Mouse (Mus musculus) forebrain, postnatal 0 days (tissue): Measurements from ENCODE around the gene Grsf1. TPM values are rescaled to one million over a fixed set of nuclear protein-coding genes. Genes with fewer than 3 reads are reported as not detected.

ENCODE experiments used
- ATAC-seq: fragments of 200-750 bp; cut with Nextera tagmentation; 2 replicates; pipeline ENCODE4 v1.8.0; 2017; ENCODE audit warnings: mild to moderate bottlenecking, moderate library complexity
- DNase-seq: peaks from one replicate; pipeline ENCODE4 v3.0.0-alpha.2; 2015
- H3K27ac ChIP-seq: fragments of 300-500 bp; sonication (generic); 2 replicates; pipeline ENCODE4 v1.5.1; 2014; ENCODE audit warnings: low read depth, mild to moderate bottlenecking, antibody characterized with exemption, low read length, moderate library complexity, mixed read lengths
- H3K27me3 ChIP-seq: fragments of 300-500 bp; sonication (generic); 2 replicates; pipeline ENCODE4 v1.6.1; 2014; ENCODE audit warnings: mild to moderate bottlenecking, low read length, mixed read lengths; ENCODE audit not compliant: insufficient read depth
- H3K36me3 ChIP-seq: fragments of 300-500 bp; sonication (generic); 2 replicates; pipeline ENCODE4 v1.6.1; 2014; ENCODE audit warnings: mild to moderate bottlenecking, moderate library complexity; ENCODE audit not compliant: insufficient read depth
- H3K4me1 ChIP-seq: fragments of 300-500 bp; sonication (generic); 2 replicates; pipeline ENCODE4 v1.6.1; 2014; ENCODE audit warnings: antibody characterized with exemption; ENCODE audit not compliant: insufficient read depth
- H3K4me2 ChIP-seq: fragments of 300-500 bp; sonication (generic); 2 replicates; pipeline ENCODE4 v1.6.1; 2014; ENCODE audit warnings: low read depth, mild to moderate bottlenecking, moderate library complexity
- H3K4me3 ChIP-seq: fragments of 300-500 bp; sonication (generic); 2 replicates; pipeline ENCODE4 v1.5.1; 2014; ENCODE audit warnings: low read depth, low read length, mixed read lengths
- H3K9ac ChIP-seq: fragments of 300-500 bp; sonication (generic); 2 replicates; pipeline ENCODE4 v1.6.1; 2014; ENCODE audit warnings: mild to moderate bottlenecking
- H3K9me3 ChIP-seq: fragments of 300-500 bp; sonication (generic); 2 replicates; pipeline ENCODE4 v1.6.1; 2016; ENCODE audit warnings: low read length
- CTCF ChIP-seq: sonication (generic); IDR thresholded peaks from 2 replicates; pipeline ENCODE4 v1.5.1; 2016; ENCODE audit warnings: antibody characterized with exemption, control low read depth, low read depth
- WGBS: fragments of 180-500 bp; shearing (Covaris S2); extraction: QIAGEN DNeasy Blood & Tissue Kit; methylation state at CpG from one replicate; pipeline ENCODE4 v1.1.7; 2014; 5-methylcytosine and 5-hydroxymethylcytosine counted together
- polyA plus RNA-seq: library from polyadenylated mRNA; unstranded; fragments of >200 nt; fragmentation: Nextera tagmentation; extraction: Ambion mirVana; gene quantifications from 2 replicates; pipeline ENCODE4 v1.2.1, GENCODE M21; 2015
- total RNA-seq: library from RNA; depleted of rRNA; stranded (reverse); fragments of >200 nt; gene quantifications from 2 replicates; pipeline ENCODE4 v1.2.3, GENCODE M21; 2014; rRNA removed

Gene Grsf1
- total and polyA plus RNA-seq, 2 experiments from 2014 or later: 58.1 to 68.0 TPM

DNA sequence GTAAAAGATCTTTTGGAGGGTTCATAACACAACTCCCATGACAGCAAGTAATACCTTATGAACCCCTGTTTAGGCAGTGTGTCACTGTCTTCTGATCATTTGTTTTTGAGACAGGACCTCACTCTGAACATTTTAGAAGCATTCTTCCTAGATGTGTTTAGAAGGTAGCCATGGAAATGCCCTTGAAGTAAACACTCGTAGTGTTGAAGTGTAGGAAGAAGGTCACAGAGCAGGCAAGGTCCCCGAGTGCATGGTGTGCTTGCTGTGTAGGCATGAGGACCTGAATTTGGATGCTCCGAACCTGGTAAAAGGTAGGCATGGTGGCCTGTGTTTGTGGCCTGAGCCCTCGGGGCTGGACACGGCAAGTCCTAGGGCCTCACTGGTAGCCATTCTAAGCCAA lies 44.4 kb downstream of the Grsf1 start:
- Histone ChIP-seq H3K27ac (no peak overlapping the region), H3K9me3 (no peaks in the 10 kb centered on the region), H3K36me3 (peaks cover 79% of the 10 kb centered on the region), H3K4me1 (no peaks in the 10 kb centered on the region), H3K27me3 (no peaks in the 10 kb centered on the region), H3K4me2 (no peak overlapping the region), H3K9ac (no peak overlapping the region), H3K4me3 (no peak overlapping the region)
- 95% methylated on average over 5 of the region's 5 CpGs for WGBS
- no peak for DNase-seq
- no peak for ATAC-seq
- TF ChIP-seq CTCF: no peak

DNA sequence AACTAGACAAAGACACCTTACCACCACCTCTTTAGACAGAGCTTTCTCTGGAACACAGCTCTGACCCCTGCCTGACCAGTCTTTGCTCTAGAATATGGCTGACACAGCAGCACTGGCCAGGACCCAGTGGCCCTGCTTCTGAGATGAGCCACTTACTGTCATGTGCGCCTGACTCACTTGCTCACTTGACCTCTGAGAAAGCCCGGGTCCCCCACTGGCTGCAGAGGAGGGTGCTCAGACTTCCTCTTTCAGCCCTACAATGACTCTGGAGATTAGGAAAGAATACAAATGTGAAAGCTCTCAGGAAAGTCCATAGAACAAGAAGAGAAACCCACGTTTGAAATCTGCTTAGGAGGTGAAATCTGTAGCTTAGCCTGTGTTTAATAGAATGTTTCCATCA lies 45.1 kb downstream of the Grsf1 start:
- peak; percentile 29; the same call in 1 of the 2 replicates for ATAC-seq
- H3K27me3 ChIP-seq: no peaks in the 10 kb centered on the region
- no peak overlapping the region for H3K27ac ChIP-seq
- no peak overlapping the region for H3K9ac ChIP-seq
- DNase-seq: no peak
- no peaks in the 10 kb centered on the region for H3K4me1 ChIP-seq
- H3K9me3 ChIP-seq: no peaks in the 10 kb centered on the region
- H3K4me2 ChIP-seq: no peak overlapping the region
- TF ChIP-seq CTCF: no peak
- peaks cover 81% of the 10 kb centered on the region for H3K36me3 ChIP-seq
- 46% methylated on average over 3 of the region's 3 CpGs for WGBS
- H3K4me3 ChIP-seq: no peak overlapping the region

DNA sequence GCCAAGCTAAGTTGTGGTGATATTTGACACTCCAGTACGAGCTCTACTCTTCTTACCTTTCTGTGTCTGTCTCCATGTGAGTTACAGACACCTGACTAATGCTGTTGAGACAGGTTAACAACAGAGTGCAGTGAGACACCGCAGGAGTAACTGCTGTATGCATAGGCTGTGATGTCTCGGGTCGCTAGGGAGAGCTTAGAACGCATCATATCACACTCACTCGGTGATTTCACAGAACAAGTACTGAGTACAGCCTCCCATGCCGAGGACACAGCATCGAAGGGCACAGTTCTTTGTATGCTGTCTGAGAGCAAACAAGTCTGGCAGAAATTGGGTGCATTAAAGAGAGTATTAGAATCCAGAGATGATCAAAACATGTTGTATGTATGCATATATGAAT lies 46.0 kb downstream of the Grsf1 start:
- Histone ChIP-seq H3K4me1 (no peaks in the 10 kb centered on the region), H3K9ac (no peak overlapping the region), H3K9me3 (no peaks in the 10 kb centered on the region), H3K36me3 (peaks cover 74% of the 10 kb centered on the region), H3K27me3 (no peaks in the 10 kb centered on the region), H3K4me2 (no peak overlapping the region), H3K4me3 (no peak overlapping the region), H3K27ac (no peak overlapping the region)
- no peak for TF ChIP-seq CTCF
- ATAC-seq (no peak), DNase-seq (no peak)
- WGBS: 90% methylated on average over 8 of the region's 8 CpGs

DNA sequence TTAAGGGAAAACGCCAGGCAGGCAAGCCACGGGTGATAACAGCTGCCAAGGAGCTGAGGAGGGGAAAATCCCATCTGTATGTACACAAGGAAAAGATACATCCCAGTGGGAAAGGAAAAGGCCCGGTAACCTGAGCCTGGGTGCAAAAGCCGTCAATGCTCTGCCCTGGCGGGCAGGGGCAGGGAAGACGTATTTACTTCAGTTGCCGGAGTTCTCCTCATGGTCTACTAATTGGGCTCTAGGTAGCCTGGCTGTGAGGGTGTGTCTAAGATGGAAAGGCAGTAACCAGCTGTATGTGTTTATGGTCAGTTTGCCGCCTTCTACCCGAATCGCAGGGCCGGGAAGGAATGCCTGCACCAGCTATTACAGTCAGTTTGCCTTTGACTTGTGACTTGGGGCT lies 46.8 kb downstream of the Grsf1 start:
- TF ChIP-seq CTCF: no peak
- H3K4me1 ChIP-seq: no peaks in the 10 kb centered on the region
- no peaks in the 10 kb centered on the region for H3K27me3 ChIP-seq
- no peak overlapping the region for H3K4me3 ChIP-seq
- peaks cover 67% of the 10 kb centered on the region for H3K36me3 ChIP-seq
- H3K9ac ChIP-seq: no peak overlapping the region
- no peaks in the 10 kb centered on the region for H3K9me3 ChIP-seq
- WGBS: 92% methylated on average over 11 of the region's 11 CpGs
- DNase-seq (no peak), ATAC-seq (no peak)
- H3K4me2 ChIP-seq: no peak overlapping the region
- no peak overlapping the region for H3K27ac ChIP-seq

DNA sequence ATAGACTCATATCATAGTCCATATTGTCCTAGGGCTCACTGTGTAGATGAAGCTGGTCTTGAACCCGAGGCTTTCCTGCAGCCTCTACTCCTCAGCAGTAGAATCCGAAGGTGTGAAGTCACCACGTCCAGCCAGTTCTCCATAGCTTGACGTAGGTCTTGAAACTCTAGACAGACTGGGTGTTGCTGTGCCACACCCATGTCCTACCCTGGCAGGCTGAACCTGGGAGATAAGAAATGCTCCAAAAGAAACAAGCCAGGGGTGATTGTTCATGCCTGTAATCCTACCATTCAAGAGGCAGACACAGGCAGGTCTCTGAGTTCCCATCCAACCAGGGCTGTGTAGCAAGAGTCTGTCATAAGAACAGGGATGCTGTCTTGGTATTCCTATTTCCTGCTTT lies 48.4 kb downstream of the Grsf1 start:
- Histone ChIP-seq H3K9me3 (no peaks in the 10 kb centered on the region), H3K4me1 (no peaks in the 10 kb centered on the region), H3K9ac (no peak overlapping the region), H3K36me3 (peaks cover 53% of the 10 kb centered on the region), H3K4me2 (no peak overlapping the region), H3K27ac (no peak overlapping the region), H3K4me3 (no peak overlapping the region), H3K27me3 (no peaks in the 10 kb centered on the region)
- DNase-seq: no peak
- no peak for ATAC-seq
- no peak for TF ChIP-seq CTCF
- 91% methylated on average over 4 of the region's 4 CpGs for WGBS

DNA sequence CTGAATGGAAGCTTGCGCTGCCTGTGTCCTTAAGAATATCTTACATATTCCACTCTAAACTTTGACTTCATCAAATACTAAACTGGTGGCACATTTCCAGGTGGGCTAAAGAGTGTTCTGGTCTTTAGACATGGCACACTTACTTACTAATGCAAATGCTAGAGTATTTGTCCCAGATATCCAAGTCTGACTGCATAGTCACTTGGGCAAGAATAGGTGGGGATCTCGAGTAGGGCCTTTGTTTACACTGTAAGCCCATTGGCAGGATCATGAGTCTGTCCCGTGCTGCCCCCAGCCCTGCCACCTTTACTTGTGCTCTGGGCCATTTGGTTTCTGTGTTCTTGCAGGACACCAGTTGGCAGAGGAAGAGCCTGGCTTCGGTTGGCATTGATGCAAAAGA lies 59.0 kb downstream of the Grsf1 start:
- peaks cover 52% of the 10 kb centered on the region for H3K36me3 ChIP-seq
- H3K4me3 ChIP-seq: no peak overlapping the region
- DNase-seq (no peak), ATAC-seq (no peak)
- H3K27ac ChIP-seq: no peak overlapping the region
- no peaks in the 10 kb centered on the region for H3K4me1 ChIP-seq
- H3K4me2 ChIP-seq: no peak overlapping the region
- H3K27me3 ChIP-seq: no peaks in the 10 kb centered on the region
- TF ChIP-seq CTCF: no peak
- no peak overlapping the region for H3K9ac ChIP-seq
- H3K9me3 ChIP-seq: no peaks in the 10 kb centered on the region
- WGBS: 90% methylated on average over 4 of the region's 4 CpGs

DNA sequence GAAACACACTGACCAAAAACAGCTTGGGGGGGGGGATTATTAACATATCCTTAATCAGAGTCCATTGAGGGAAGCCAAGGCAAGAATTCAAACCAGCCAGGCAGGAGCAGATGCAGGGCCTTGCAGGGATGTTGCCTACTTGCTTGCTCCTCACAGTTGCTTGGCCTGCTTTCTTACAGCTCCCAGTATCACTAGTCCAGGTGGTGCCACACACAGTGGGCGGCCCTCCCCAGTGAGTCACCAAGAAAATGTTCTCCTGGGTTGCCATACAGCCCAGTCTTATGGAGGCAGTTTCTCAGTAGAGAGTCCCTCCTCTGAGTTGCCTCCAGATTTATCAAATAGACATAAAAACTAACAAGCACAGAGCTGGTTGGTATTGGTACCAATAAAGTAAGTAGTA lies 61.8 kb downstream of the Grsf1 start:
- H3K4me1 ChIP-seq: no peaks in the 10 kb centered on the region
- no peak overlapping the region for H3K9ac ChIP-seq
- no peak overlapping the region for H3K27ac ChIP-seq
- peaks cover 38% of the 10 kb centered on the region for H3K36me3 ChIP-seq
- H3K9me3 ChIP-seq: no peaks in the 10 kb centered on the region
- H3K4me3 ChIP-seq: no peak overlapping the region
- H3K4me2 ChIP-seq: no peak overlapping the region
- no peak for TF ChIP-seq CTCF
- no peaks in the 10 kb centered on the region for H3K27me3 ChIP-seq
- DNase-seq (no peak), ATAC-seq (no peak)
- 92% methylated on average over 1 of the region's 1 CpGs for WGBS

Other genes starting within 250 kb of the Grsf1 start
- not detected in 2 replicates for gene Ambn, start 220.2 kb downstream of the Grsf1 start, total RNA-seq
- not detected in 2 replicates for gene Ambn, start 220.2 kb downstream of the Grsf1 start, polyA plus RNA-seq
- not detected in 2 replicates for gene Enam, start 188.2 kb downstream of the Grsf1 start, total RNA-seq
- gene Enam, start 188.2 kb downstream of the Grsf1 start, polyA plus RNA-seq: not detected in 2 replicates
- gene Jchain, start 148.3 kb downstream of the Grsf1 start, total RNA-seq: 0.14 and 0.23 TPM in 2 replicates
- 0.28 and 0.33 TPM in 2 replicates for gene Jchain, start 148.3 kb downstream of the Grsf1 start, polyA plus RNA-seq
- 25.9 and 29.6 TPM in 2 replicates for gene Utp3, start 121.7 kb downstream of the Grsf1 start, total RNA-seq
- gene Utp3, start 121.7 kb downstream of the Grsf1 start, polyA plus RNA-seq: 44.6 and 53.9 TPM in 2 replicates
- 291 and 319 TPM in 2 replicates for gene Rufy3, start 111.1 kb downstream of the Grsf1 start, total RNA-seq
- gene Rufy3, start 111.1 kb downstream of the Grsf1 start, polyA plus RNA-seq: 133 and 214 TPM in 2 replicates
- 12.3 and 14.9 TPM in 2 replicates for gene Mob1b, start 44.7 kb upstream of the Grsf1 start, total RNA-seq
- gene Mob1b, start 44.7 kb upstream of the Grsf1 start, polyA plus RNA-seq: 4.4 and 7.8 TPM in 2 replicates
- gene Dck, start 88.8 kb upstream of the Grsf1 start, total RNA-seq: 23.1 and 28.9 TPM in 2 replicates
- gene Dck, start 88.8 kb upstream of the Grsf1 start, polyA plus RNA-seq: 24.6 and 30.3 TPM in 2 replicates
- 24.5 and 34.7 TPM in 2 replicates for gene Slc4a4, start 210.6 kb upstream of the Grsf1 start, total RNA-seq
- 3.7 and 11.8 TPM in 2 replicates for gene Slc4a4, start 210.6 kb upstream of the Grsf1 start, polyA plus RNA-seq